In the genomic region with DNA sequence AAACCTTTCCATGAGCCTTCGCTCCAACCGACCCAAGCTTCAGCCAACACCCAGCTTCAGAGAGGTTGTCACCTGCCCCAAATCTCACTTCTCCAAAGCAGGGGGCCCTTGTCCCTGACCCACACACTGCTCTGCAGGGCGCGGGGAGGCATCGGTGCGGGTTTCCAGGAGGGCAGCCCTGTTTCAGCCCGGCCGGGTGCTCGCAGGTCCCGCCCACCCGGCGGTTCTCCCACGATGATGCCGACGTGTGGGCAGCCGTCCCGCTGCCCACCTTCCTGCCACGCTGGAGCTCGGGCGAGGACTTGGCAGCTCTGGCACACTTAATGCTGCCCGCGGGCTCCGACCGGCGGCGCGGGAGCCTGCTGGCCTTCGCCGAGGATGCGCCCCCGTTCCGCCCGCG, we compare ENCODE assay signal across 10 mouse cellular contexts. TPM values are rescaled to one million over a fixed set of nuclear protein-coding genes. Genes with fewer than 3 reads are reported as not detected.
A peak's percentile ranks its signal among the peaks of the same experiment; 100 is the strongest.
DNase-seq lines count a peak whose midpoint lies in the region; ATAC-seq and TF ChIP-seq lines count a peak whose summit lies in the region.
"Had no signal": no experiment of that assay in that cellular context is flagged by ENCODE, and none has a peak within 500 bp of the region (broad histone marks: within the 10 kb centered on the region; RNA-seq: fewer than 3 reads in every experiment).

No protein-coding gene starts in this region.

- H3K4me1 ChIP-seq in heart, embryonic 13.5 days: peaks cover 23% of the 10 kb centered on the region
- peaks cover 76% of the 10 kb centered on the region for H3K4me1 ChIP-seq in E14TG2a.4 (replicated peaks; ENCODE audit: low read depth, low read length)
- 0 out of 2 replicates have a peak, but pooled peaks cover 6% of the 10 kb centered on the region for H3K4me1 ChIP-seq in forebrain, postnatal 0 days (ENCODE audit: insufficient read depth)
- peaks cover 11% of the 10 kb centered on the region for H3K4me1 ChIP-seq in liver, embryonic 16.5 days (ENCODE audit: control insufficient read depth, low read depth, low read length)

- peak overlapping the region; percentile 61 for H3K9ac ChIP-seq in heart, embryonic 13.5 days
- H3K9ac ChIP-seq in forebrain, postnatal 0 days: peak overlapping the region; percentile 6; the same call in 1 of the 2 replicates
- no peak overlapping the region for H3K9ac ChIP-seq in liver, embryonic 16.5 days (ENCODE audit: low read depth, low read length)

- intact Hi-C loops in heart, postnatal 14 days (cut with DNase I): loop anchor here (10.0 kb wide), 1 partner anchor 298 kb away; a partner anchor contains a TSS

- no peak for ATAC-seq in heart, embryonic 13.5 days (ENCODE audit: extremely low read depth, insufficient number of reproducible peaks, low FRiP score, low TSS enrichment)
- peak; percentile 0; the same call in 1 of the 2 replicates for ATAC-seq in forebrain, postnatal 0 days
- no peak for ATAC-seq in liver, embryonic 16.5 days (ENCODE audit: low read depth)

- H3K4me2 ChIP-seq in heart, embryonic 13.5 days: peak overlapping the region; percentile 64
- H3K4me2 ChIP-seq in forebrain, postnatal 0 days (ENCODE audit: low read depth): peak overlapping the region; percentile 61
- peak overlapping the region; percentile 38 for H3K4me2 ChIP-seq in liver, embryonic 16.5 days (ENCODE audit: low read depth, low read length)

- H3K27me3 ChIP-seq in heart, embryonic 13.5 days (replicated peaks): peaks cover 81% of the 10 kb centered on the region
- H3K27me3 ChIP-seq in E14TG2a.4 (ENCODE audit: insufficient read depth, low read length): peaks cover 68% of the 10 kb centered on the region
- peaks cover 51% of the 10 kb centered on the region for H3K27me3 ChIP-seq in forebrain, postnatal 0 days (ENCODE audit: insufficient read depth, low read length)
- H3K27me3 ChIP-seq in liver, embryonic 16.5 days (ENCODE audit: control insufficient read depth, insufficient read depth, low read depth, low read length): peaks cover 70% of the 10 kb centered on the region

- no peak for DNase-seq in heart, postnatal 14 days
- no peak for DNase-seq in forebrain, postnatal 0 days
- DNase-seq in ovary, postnatal 14 days (ENCODE audit: low spot score): no peak
- no peak for DNase-seq in gastrocnemius, adult 18-20 months (ENCODE audit: low spot score)
- no peak for DNase-seq in adrenal gland, postnatal 4 days (ENCODE audit: low spot score in 2 of 2)

- no peaks in the 10 kb centered on the region for H3K9me3 ChIP-seq in heart, embryonic 13.5 days
- no peaks in the 10 kb centered on the region for H3K9me3 ChIP-seq in E14TG2a.4 (ENCODE audit: low read length)
- no peaks in the 10 kb centered on the region for H3K9me3 ChIP-seq in forebrain, postnatal 0 days (ENCODE audit: low read length)
- no peaks in the 10 kb centered on the region for H3K9me3 ChIP-seq in liver, embryonic 16.5 days (replicated peaks; ENCODE audit: control insufficient read depth, low read length)

- no peak overlapping the region for H3K27ac ChIP-seq in heart, embryonic 13.5 days (replicated peaks)
- H3K27ac ChIP-seq in forebrain, postnatal 0 days (ENCODE audit: low read depth, low read length): no peak overlapping the region
- H3K27ac ChIP-seq in liver, embryonic 16.5 days (ENCODE audit: low read length): no peak overlapping the region

- peaks cover 39% of the 10 kb centered on the region for H3K36me3 ChIP-seq in heart, embryonic 13.5 days
- H3K36me3 ChIP-seq in E14TG2a.4 (ENCODE audit: insufficient read depth, low read length): no peaks in the 10 kb centered on the region
- peaks cover 12% of the 10 kb centered on the region; the same call in 1 of the 2 replicates for H3K36me3 ChIP-seq in forebrain, postnatal 0 days (ENCODE audit: insufficient read depth)
- H3K36me3 ChIP-seq in liver, embryonic 16.5 days (ENCODE audit: control insufficient read depth, insufficient read depth): no peaks in the 10 kb centered on the region

- no peak for TF ChIP-seq CTCF in E14TG2a.4 (conservative IDR thresholded peaks at IDR 0.05; ENCODE audit: low read length)
- no peak for TF ChIP-seq CTCF in forebrain, postnatal 0 days (IDR thresholded peaks at IDR 0.05; ENCODE audit: low read depth)

- WGBS in heart, embryonic 13.5 days: 18% methylated on average over 34 of the region's 34 CpGs
- 12% methylated on average over 34 of the region's 34 CpGs for WGBS in forebrain, postnatal 0 days
- 20% methylated on average over 34 of the region's 34 CpGs for WGBS in liver, embryonic 16.5 days (ENCODE audit: insufficient replicate concordance)

- H3K4me3 ChIP-seq in heart, embryonic 13.5 days: peak overlapping the region; percentile 37
- peak overlapping the region; percentile 75 for H3K4me3 ChIP-seq in E14TG2a.4 (replicated peaks; ENCODE audit: low read length)
- peak overlapping the region; percentile 38 for H3K4me3 ChIP-seq in forebrain, postnatal 0 days (ENCODE audit: low read depth, low read length)
- H3K4me3 ChIP-seq in liver, embryonic 16.5 days (ENCODE audit: low read depth, low read length): peak overlapping the region; percentile 22; the same call in 1 of the 2 replicates

RNA-seq across cellular contexts. Expression of a gene that starts 8.7 kb away (rescaled TPM):
- polyA plus RNA-seq in heart, embryonic 13.5 days (2015; fragmentation: Nextera tagmentation; extraction: Ambion mirVana): 9.2 and 9.6 TPM in 2 replicates
- total RNA-seq in heart, postnatal 14 days (2021): 10 to 100 TPM; 19.9 to 20.6 TPM
- total RNA-seq in forebrain, postnatal 0 days (2014; rRNA removed): 53.3 and 71.4 TPM in 2 replicates
- 8.2 and 11.4 TPM in 2 replicates for polyA plus RNA-seq in forebrain, postnatal 0 days (2015; fragmentation: Nextera tagmentation; extraction: Ambion mirVana)
- polyA plus RNA-seq in liver, embryonic 16.5 days (2015; fragmentation: Nextera tagmentation; extraction: Ambion mirVana): 0.34 and 0.59 TPM in 2 replicates
- 1 to 10 TPM; 3.4 to 4.5 TPM for total RNA-seq in gastrocnemius, adult 18-20 months (2021)
- total RNA-seq in adrenal gland, postnatal 4 days (2021): 10 to 100 TPM; 13.9 to 15.5 TPM
- total RNA-seq: granulocyte monocyte progenitor cell, adult 5-6 weeks had no signal

RNA-seq across cellular contexts. Expression of a gene that starts 8.7 kb away (rescaled TPM):
- not detected in 2 replicates for polyA plus RNA-seq in heart, embryonic 13.5 days (2015; fragmentation: Nextera tagmentation; extraction: Ambion mirVana)
- total RNA-seq in heart, postnatal 14 days (2021): not detected
- 0.57 TPM in 1 of 2 replicates, not detected in the other for total RNA-seq in forebrain, postnatal 0 days (2014; rRNA removed)
- polyA plus RNA-seq in forebrain, postnatal 0 days (2015; fragmentation: Nextera tagmentation; extraction: Ambion mirVana): 0.13 TPM in 1 of 2 replicates, not detected in the other
- polyA plus RNA-seq in liver, embryonic 16.5 days (2015; fragmentation: Nextera tagmentation; extraction: Ambion mirVana): not detected in 2 replicates
- total RNA-seq in gastrocnemius, adult 18-20 months (2021): not detected
- total RNA-seq in adrenal gland, postnatal 4 days (2021): not detected
- total RNA-seq: granulocyte monocyte progenitor cell, adult 5-6 weeks had no signal
- polyA plus RNA-seq: CD4-positive, CD25-positive, alpha-beta regulatory T cell, adult 4 months had no signal

RNA-seq across cellular contexts. Expression of a gene that starts 14.3 kb away (rescaled TPM):
- 16.8 and 19.7 TPM in 2 replicates for polyA plus RNA-seq in heart, embryonic 13.5 days (2015; fragmentation: Nextera tagmentation; extraction: Ambion mirVana)
- 10 to 100 TPM; 25.9 to 27.2 TPM for total RNA-seq in heart, postnatal 14 days (2021)
- 24.4 and 28.5 TPM in 2 replicates for total RNA-seq in forebrain, postnatal 0 days (2014; rRNA removed)
- 9.8 and 12.7 TPM in 2 replicates for polyA plus RNA-seq in forebrain, postnatal 0 days (2015; fragmentation: Nextera tagmentation; extraction: Ambion mirVana)
- polyA plus RNA-seq in liver, embryonic 16.5 days (2015; fragmentation: Nextera tagmentation; extraction: Ambion mirVana): 5.9 and 6.5 TPM in 2 replicates
- total RNA-seq in gastrocnemius, adult 18-20 months (2021): 10 to 100 TPM; 19.8 to 19.9 TPM
- 10 to 100 TPM; 35.4 to 35.5 TPM for total RNA-seq in adrenal gland, postnatal 4 days (2021)

RNA-seq across cellular contexts. Expression of a gene that starts 36.1 kb away (rescaled TPM):
- polyA plus RNA-seq in heart, embryonic 13.5 days (2015; fragmentation: Nextera tagmentation; extraction: Ambion mirVana): 71.2 and 73.2 TPM in 2 replicates
- 10 to 100 TPM; 84.5 to 95.8 TPM for total RNA-seq in heart, postnatal 14 days (2021)
- total RNA-seq in forebrain, postnatal 0 days (2014; rRNA removed): 2.6 and 4.4 TPM in 2 replicates
- polyA plus RNA-seq in forebrain, postnatal 0 days (2015; fragmentation: Nextera tagmentation; extraction: Ambion mirVana): 2.7 and 4.2 TPM in 2 replicates
- not detected in 2 replicates for polyA plus RNA-seq in liver, embryonic 16.5 days (2015; fragmentation: Nextera tagmentation; extraction: Ambion mirVana)
- total RNA-seq in gastrocnemius, adult 18-20 months (2021): not detected
- 1 to 10 TPM; 1.2 to 1.3 TPM for total RNA-seq in adrenal gland, postnatal 4 days (2021)
- total RNA-seq: granulocyte monocyte progenitor cell, adult 5-6 weeks had no signal
- polyA plus RNA-seq: CD4-positive, CD25-positive, alpha-beta regulatory T cell, adult 4 months had no signal

RNA-seq across cellular contexts. Expression of a gene that starts 42.8 kb away (rescaled TPM):
- 226 and 250 TPM in 2 replicates for polyA plus RNA-seq in heart, embryonic 13.5 days (2015; fragmentation: Nextera tagmentation; extraction: Ambion mirVana)
- 100 to 1,000 TPM; 223 to 252 TPM for total RNA-seq in heart, postnatal 14 days (2021)
- 313 and 387 TPM in 2 replicates for total RNA-seq in forebrain, postnatal 0 days (2014; rRNA removed)
- polyA plus RNA-seq in forebrain, postnatal 0 days (2015; fragmentation: Nextera tagmentation; extraction: Ambion mirVana): 176 and 212 TPM in 2 replicates
- 161 and 209 TPM in 2 replicates for polyA plus RNA-seq in liver, embryonic 16.5 days (2015; fragmentation: Nextera tagmentation; extraction: Ambion mirVana)
- total RNA-seq in gastrocnemius, adult 18-20 months (2021): 100 to 1,000 TPM; 249 to 251 TPM
- total RNA-seq in adrenal gland, postnatal 4 days (2021): 100 to 1,000 TPM; 608 to 640 TPM

Comparison
In these comparisons a context has a peak if more than half of its experiments do, and no peak if none do; other contexts are left out.
1. H3K4me3 ChIP-seq: peak in every context shown above with its lines; median percentile 75 in E14TG2a.4; 38 in forebrain, postnatal 0 days; 37 in heart, embryonic 13.5 days; 22 in liver, embryonic 16.5 days.